Mouse (Mus musculus) heart, adult 9 months (tissue): Measurements from ENCODE around the gene Camk2g.
A peak's percentile ranks its signal among the peaks of the same experiment; 100 is the strongest.

ENCODE experiments used
- DNase-seq, 2 experiments: peaks; one replicate each; pipeline ENCODE4 v3.0.0; 2022; ENCODE audit warnings: low spot score in 2 of 2

Camk2g gene

GRCm38 (mm10) chr14:20806116-20806840, 12.4 kb upstream of the Camk2g start:
- DNase-seq = no peak

- peak; percentile 80 to 88 for DNase-seq
These were observed 11.2 kb upstream of the Camk2g start for GRCm38 (mm10) chr14:20804964-20805672.

GRCm38 (mm10) chr14:20804481-20804880, 10.6 kb upstream of the Camk2g start:
- no peak for DNase-seq

GRCm38 (mm10) chr14:20803606-20803938, 9.7 kb upstream of the Camk2g start:
- DNase-seq = peak; percentile 68 to 85

- no peak for DNase-seq
These were observed 9.2 kb upstream of the Camk2g start for GRCm38 (mm10) chr14:20802926-20803605.

GRCm38 (mm10) chr14:20798761-20799160, 4.9 kb upstream of the Camk2g start:
- DNase-seq = peak; percentile 65 to 85

GRCm38 (mm10) chr14:20798300-20798699, 4.4 kb upstream of the Camk2g start:
- DNase-seq = no peak

- no peak for DNase-seq
These were observed 2.8 kb upstream of the Camk2g start for GRCm38 (mm10) chr14:20796643-20797042.

- DNase-seq = no peak
These were observed 2.3 kb upstream of the Camk2g start for GRCm38 (mm10) chr14:20796170-20796569.

- DNase-seq = no peak
These were observed 1.7 kb upstream of the Camk2g start for GRCm38 (mm10) chr14:20795423-20796152.

GRCm38 (mm10) chr14:20794589-20794988, 701 bp upstream of the Camk2g start:
- no peak for DNase-seq

- DNase-seq = no peak
These were observed 748 bp downstream of the Camk2g start for GRCm38 (mm10) chr14:20792922-20793757.

- no peak for DNase-seq
These were observed 1.5 kb downstream of the Camk2g start for GRCm38 (mm10) chr14:20792243-20792921.

GRCm38 (mm10) chr14:20791511-20792242, 2.2 kb downstream of the Camk2g start:
- no peak for DNase-seq

- DNase-seq = no peak
These were observed 2.9 kb downstream of the Camk2g start for GRCm38 (mm10) chr14:20790996-20791395.

GRCm38 (mm10) chr14:20790445-20790844, 3.4 kb downstream of the Camk2g start:
- DNase-seq = no peak

- DNase-seq = no peak
These were observed 4.3 kb downstream of the Camk2g start for GRCm38 (mm10) chr14:20789593-20789992.

GRCm38 (mm10) chr14:20788151-20788550, 5.7 kb downstream of the Camk2g start:
- no peak for DNase-seq

GRCm38 (mm10) chr14:20786611-20787015, 7.3 kb downstream of the Camk2g start:
- DNase-seq = peak; percentile 55

GRCm38 (mm10) chr14:20786020-20786419, 7.9 kb downstream of the Camk2g start:
- no peak for DNase-seq
